Mouse (Mus musculus) kidney, postnatal 0 days (tissue): ENCODE results near the gene Nkx3-2. TPM values are rescaled to one million over a fixed set of nuclear protein-coding genes. Genes with fewer than 3 reads are reported as not detected.

Source experiments
- ATAC-seq: fragments of 200-750 bp; cut with Nextera tagmentation; replicated peaks from 2 replicates; pipeline ENCODE4 v1.8.0; 2017; ENCODE audit warnings: low read depth, moderate number of reproducible peaks, moderate TSS enrichment, moderate library complexity; ENCODE audit not compliant: low FRiP score
- DNase-seq: peaks from one replicate; pipeline ENCODE4 v3.0.0-alpha.2; 2016; ENCODE audit warnings: low spot score
- H3K27ac ChIP-seq: fragments of 300-500 bp; sonication (generic); 2 replicates; pipeline ENCODE4 v1.5.1; 2014; ENCODE audit warnings: mild to moderate bottlenecking
- H3K27me3 ChIP-seq: fragments of 300-500 bp; sonication (generic); 2 replicates; pipeline ENCODE4 v1.6.1; 2014; ENCODE audit warnings: low read length, mixed read lengths; ENCODE audit not compliant: insufficient read depth
- H3K36me3 ChIP-seq: fragments of 300-500 bp; sonication (generic); 2 replicates; pipeline ENCODE4 v1.6.1; 2014; ENCODE audit warnings: low read length, mixed read lengths; ENCODE audit not compliant: insufficient read depth
- H3K4me1 ChIP-seq: fragments of 300-500 bp; sonication (generic); replicated peaks from 2 replicates; pipeline ENCODE4 v1.6.1; 2014; ENCODE audit warnings: antibody characterized with exemption, low read length, mixed read lengths; ENCODE audit not compliant: insufficient read depth
- H3K4me2 ChIP-seq: fragments of 300-500 bp; sonication (generic); 2 replicates; pipeline ENCODE4 v1.6.1; 2014; ENCODE audit warnings: mild to moderate bottlenecking, low read length, moderate library complexity, mixed read lengths
- H3K4me3 ChIP-seq: fragments of 300-500 bp; sonication (generic); replicated peaks from 2 replicates; pipeline ENCODE4 v1.5.1; 2014; ENCODE audit warnings: low read depth, low read length
- H3K9ac ChIP-seq: fragments of 300-500 bp; sonication (generic); 2 replicates; pipeline ENCODE4 v1.6.1; 2014; ENCODE audit warnings: low read depth, low read length
- H3K9me3 ChIP-seq: fragments of 300-500 bp; sonication (generic); replicated peaks from 2 replicates; pipeline ENCODE4 v1.6.1; 2016; ENCODE audit warnings: low read length, inconsistent platforms, mixed read lengths
- CTCF ChIP-seq: IDR thresholded peaks from 2 replicates; pipeline ENCODE4 v1.5.1; 2016; ENCODE audit warnings: antibody characterized with exemption, low read depth, mild to moderate bottlenecking, moderate library complexity
- WGBS: fragments of 180-500 bp; shearing (Covaris S2); extraction: QIAGEN DNeasy Blood & Tissue Kit; methylation state at CpG from one replicate; pipeline ENCODE4 v1.1.7; 2014; 5-methylcytosine and 5-hydroxymethylcytosine counted together
- polyA plus RNA-seq: library from polyadenylated mRNA; unstranded; fragments of >200 nt; fragmentation: Nextera tagmentation; extraction: Ambion mirVana; gene quantifications from 2 replicates; pipeline ENCODE4 v1.2.1, GENCODE M21; 2015

Gene Nkx3-2
- not detected in 2 replicates for polyA plus RNA-seq

- 1% methylated on average over 74 of the region's 79 CpGs for WGBS
- Histone ChIP-seq H3K9ac (no peak within 1 kb of the TSS), H3K4me2 (peak within 1 kb of the TSS; percentile 43), H3K27ac (no peak within 1 kb of the TSS), H3K4me3 (peak within 1 kb of the TSS; percentile 28), H3K9me3 (no peaks in the 10 kb centered on the region), H3K4me1 (peaks cover 15% of the 10 kb centered on the region; the same call in 1 of the 2 replicates), H3K36me3 (no peaks in the 10 kb centered on the region), H3K27me3 (peaks cover 78% of the 10 kb centered on the region)
- DNase-seq (no peak), ATAC-seq (peak; percentile 37; the same call in 1 of the 2 replicates)
- TF ChIP-seq CTCF = no peak
Measured at GRCm38 (mm10) chr5:41763731-41764721, at the start of gene Nkx3-2. TSS of gene Nkx3-2 (minus strand) at chr5:41764501.

- no peak overlapping the region for H3K4me2 ChIP-seq
- peaks cover 36% of the 10 kb centered on the region for H3K36me3 ChIP-seq
- ATAC-seq (no peak), DNase-seq (no peak)
- H3K9me3 ChIP-seq = no peaks in the 10 kb centered on the region
- H3K4me1 ChIP-seq = no peaks in the 10 kb centered on the region
- no peaks in the 10 kb centered on the region for H3K27me3 ChIP-seq
- no peak overlapping the region for H3K4me3 ChIP-seq
- no peak overlapping the region for H3K9ac ChIP-seq
- TF ChIP-seq CTCF = no peak
- no peak overlapping the region for H3K27ac ChIP-seq
- WGBS = 78% methylated on average over 6 of the region's 6 CpGs
Measured at GRCm38 (mm10) chr5:41812516-41812915, 48.2 kb upstream of the Nkx3-2 start.

DNA sequence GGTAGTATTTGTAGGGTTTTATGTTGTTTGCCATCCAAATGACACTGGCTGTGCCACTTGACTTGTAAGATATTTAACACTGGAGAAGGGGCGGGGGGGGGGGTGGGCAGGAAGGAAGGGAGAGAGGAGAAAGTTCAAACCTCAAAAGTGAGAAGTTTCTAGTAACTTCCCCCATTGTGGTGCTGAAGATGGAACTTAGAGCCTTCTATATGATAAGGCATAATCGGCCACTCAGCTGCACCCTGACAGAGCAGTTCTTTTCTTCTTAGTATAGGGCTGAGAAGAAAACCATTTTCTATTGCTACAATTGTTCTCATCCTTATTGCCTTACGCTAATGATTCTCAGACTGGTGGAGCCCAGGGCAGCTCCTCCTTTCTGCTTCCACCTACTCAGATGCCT, 47.0 kb upstream of the Nkx3-2 start:
- DNase-seq (no peak), ATAC-seq (no peak)
- H3K9ac ChIP-seq = no peak overlapping the region
- H3K27me3 ChIP-seq = no peaks in the 10 kb centered on the region
- no peaks in the 10 kb centered on the region for H3K4me1 ChIP-seq
- no peak for TF ChIP-seq CTCF
- no peak overlapping the region for H3K4me3 ChIP-seq
- no peak overlapping the region for H3K27ac ChIP-seq
- H3K4me2 ChIP-seq = no peak overlapping the region
- peaks cover 31% of the 10 kb centered on the region for H3K36me3 ChIP-seq
- H3K9me3 ChIP-seq = no peaks in the 10 kb centered on the region
- 88% methylated on average over 3 of the region's 3 CpGs for WGBS

DNA sequence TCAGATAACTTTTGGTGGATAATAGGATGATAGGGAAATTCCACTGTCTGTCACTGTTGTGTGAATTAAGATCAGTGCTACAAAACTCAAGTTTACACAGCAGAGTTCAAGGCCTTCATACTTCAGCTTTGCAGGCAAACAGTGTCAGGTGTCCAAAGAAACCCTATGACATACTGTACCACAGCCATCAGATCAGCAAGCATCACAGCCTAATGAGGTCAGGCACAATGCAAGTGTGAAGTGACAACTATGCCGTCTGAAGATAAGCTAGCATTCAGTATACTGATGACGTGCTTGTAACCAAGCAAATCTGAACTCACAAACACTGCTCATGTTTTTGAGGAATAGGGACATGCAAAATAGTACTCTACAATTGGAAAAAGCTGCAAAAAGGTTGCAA, 43.1 kb upstream of the Nkx3-2 start:
- no peak for TF ChIP-seq CTCF
- ATAC-seq = no peak
- H3K9ac ChIP-seq = no peak overlapping the region
- H3K4me1 ChIP-seq = no peaks in the 10 kb centered on the region
- H3K27ac ChIP-seq = no peak overlapping the region
- H3K9me3 ChIP-seq = no peaks in the 10 kb centered on the region
- peaks cover 27% of the 10 kb centered on the region for H3K36me3 ChIP-seq
- no peak for DNase-seq
- H3K27me3 ChIP-seq = no peaks in the 10 kb centered on the region
- H3K4me2 ChIP-seq = no peak overlapping the region
- H3K4me3 ChIP-seq = no peak overlapping the region
- 84% methylated on average over 2 of the region's 2 CpGs for WGBS

DNA sequence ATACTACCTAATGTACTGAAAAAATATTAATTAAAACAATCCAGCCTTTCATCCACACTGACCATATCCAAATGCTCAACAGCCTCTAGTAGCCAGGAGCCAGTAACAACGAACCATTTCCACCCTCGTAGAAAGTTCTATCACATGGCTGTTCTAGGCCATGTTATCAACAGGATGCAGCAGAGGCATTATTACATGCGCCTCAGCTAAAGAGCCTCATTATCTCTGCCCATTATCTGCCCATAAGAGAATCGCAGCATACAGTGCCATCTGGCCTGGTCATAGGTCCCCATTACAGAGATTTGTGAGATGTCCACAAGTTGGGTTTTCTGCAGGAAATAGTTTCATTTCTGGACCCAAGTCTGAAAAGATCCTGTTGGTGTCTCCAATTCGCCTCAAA, 41.9 kb upstream of the Nkx3-2 start:
- DNase-seq = no peak
- Histone ChIP-seq H3K27me3 (no peaks in the 10 kb centered on the region), H3K9ac (no peak overlapping the region), H3K4me1 (no peaks in the 10 kb centered on the region), H3K9me3 (no peaks in the 10 kb centered on the region), H3K4me2 (no peak overlapping the region), H3K27ac (no peak overlapping the region), H3K36me3 (peaks cover 18% of the 10 kb centered on the region), H3K4me3 (no peak overlapping the region)
- WGBS = 92% methylated on average over 5 of the region's 5 CpGs
- no peak for ATAC-seq
- no peak for TF ChIP-seq CTCF

DNA sequence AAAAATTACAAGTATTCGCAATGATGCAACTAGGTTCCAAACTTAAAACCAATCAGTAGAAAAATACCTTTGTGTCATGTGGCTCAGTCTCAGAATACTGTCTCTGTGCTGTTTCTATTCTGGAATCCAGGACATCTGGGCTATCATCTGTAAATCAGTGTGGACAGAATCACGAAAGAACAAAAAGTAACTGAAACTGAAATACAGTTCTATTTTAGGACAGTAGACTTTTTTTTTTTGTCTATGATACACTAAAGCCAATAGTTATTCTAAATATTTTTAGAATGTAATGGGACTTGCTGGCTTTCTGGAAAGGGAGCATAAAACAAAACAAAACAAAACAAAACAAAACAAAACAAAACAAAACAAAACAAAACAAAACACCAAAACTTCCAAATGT, 40.8 kb upstream of the Nkx3-2 start:
- no peak overlapping the region for H3K27ac ChIP-seq
- no peak overlapping the region for H3K4me3 ChIP-seq
- no peak overlapping the region for H3K9ac ChIP-seq
- peaks cover 28% of the 10 kb centered on the region for H3K36me3 ChIP-seq
- TF ChIP-seq CTCF = no peak
- H3K27me3 ChIP-seq = no peaks in the 10 kb centered on the region
- H3K4me1 ChIP-seq = no peaks in the 10 kb centered on the region
- no peak for DNase-seq
- WGBS = 88% methylated on average over 2 of the region's 2 CpGs
- H3K9me3 ChIP-seq = no peaks in the 10 kb centered on the region
- H3K4me2 ChIP-seq = no peak overlapping the region
- ATAC-seq = no peak
